Mouse (Mus musculus) Patski (cell line): ENCODE measurements around the gene Tfr2. TPM values are rescaled to one million over a fixed set of nuclear protein-coding genes. Genes with fewer than 3 reads are reported as not detected.

ENCODE experiments used
- ATAC-seq: fragments of 100-300 bp; one replicate; pipeline ENCODE4 v1.8.0; 2021
- CTCF ChIA-PET: fragments of 350-600 bp; sonication (Branson Sonifier 250); formaldehyde crosslinking; loops from one replicate; lab custom pipeline; 2022; ENCODE audit warnings: inconsistent platforms; lab: Charles Lee
- POLR2A ChIA-PET: fragments of 350-600 bp; sonication (Branson Sonifier 250); formaldehyde crosslinking; loops from one replicate; lab custom pipeline; 2022; ENCODE audit warnings: antibody characterized with exemption, inconsistent platforms; lab: Charles Lee
- DNase-seq: peaks from one replicate; pipeline ENCODE4 v3.0.0-alpha.2; 2011; ENCODE audit warnings: low read depth, low spot score
- H3K27me3 ChIP-seq: fragments of 371-371 bp; one replicate; pipeline ENCODE4 v1.5.1; 2021
- CTCF ChIP-seq: fragments of 100-300 bp; IDR thresholded peaks from one replicate; pipeline ENCODE4 v1.5.1; 2021
- in situ Hi-C: fragments of 300-500 bp; cut with MboI; formaldehyde crosslinking; loops from 3 replicates; pipeline ENCODE4 v1.11.1; 2018; ENCODE audit warnings: low pct_unique_long_range_greater_than_20kb, mixed read lengths
- polyA plus RNA-seq: library from polyadenylated mRNA; unstranded; gene quantifications from one replicate; pipeline ENCODE4 v1.2.3, GENCODE M21; 2021

Gene Tfr2
- polyA plus RNA-seq, 1 experiment from 2014 or later: not detected

DNA sequence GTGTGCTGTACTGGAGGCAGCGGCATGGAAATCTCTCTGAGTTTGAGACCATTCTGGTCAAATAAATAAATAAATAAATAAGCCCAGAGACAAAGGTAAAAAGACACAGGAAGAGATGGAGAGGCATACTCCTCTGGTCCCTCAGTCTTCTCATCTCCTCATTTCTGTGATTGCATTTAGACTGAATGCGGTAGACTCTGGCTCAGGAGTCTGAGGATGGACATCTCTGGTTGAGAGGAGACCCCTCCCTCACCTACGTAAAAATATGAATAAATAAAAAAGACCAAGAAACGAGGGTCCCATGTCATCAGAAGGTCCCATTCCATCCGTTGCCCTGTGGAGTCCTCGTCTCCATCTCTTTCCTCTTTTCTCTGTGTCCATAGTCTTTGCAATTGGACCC lies 16.6 kb upstream of the Tfr2 start:
- H3K27me3 ChIP-seq: peaks cover 60% of the 10 kb centered on the region
- no peak for DNase-seq
- no peak for TF ChIP-seq CTCF
- ChIA-PET POLR2A (no interaction called here), CTCF (no interaction called here)
- in situ Hi-C loops: loop anchor here (25.0 kb wide), 1 partner anchor 741 kb away; no protein-coding TSS in a partner anchor
- no peak for ATAC-seq

- ChIA-PET CTCF (no interaction called here), POLR2A (no interaction called here)
- DNase-seq (no peak), ATAC-seq (no peak)
- H3K27me3 ChIP-seq: peaks cover 63% of the 10 kb centered on the region
- in situ Hi-C loops: loop anchor here (25.0 kb wide), 1 partner anchor 741 kb away; no protein-coding TSS in a partner anchor
- no peak for TF ChIP-seq CTCF
These were observed 16.2 kb upstream of the Tfr2 start, which contains the start of gene Actl6b for GRCm38 (mm10) chr5:137553411-137553837. TSS of gene Actl6b (plus strand) at chr5:137553517.

DNA sequence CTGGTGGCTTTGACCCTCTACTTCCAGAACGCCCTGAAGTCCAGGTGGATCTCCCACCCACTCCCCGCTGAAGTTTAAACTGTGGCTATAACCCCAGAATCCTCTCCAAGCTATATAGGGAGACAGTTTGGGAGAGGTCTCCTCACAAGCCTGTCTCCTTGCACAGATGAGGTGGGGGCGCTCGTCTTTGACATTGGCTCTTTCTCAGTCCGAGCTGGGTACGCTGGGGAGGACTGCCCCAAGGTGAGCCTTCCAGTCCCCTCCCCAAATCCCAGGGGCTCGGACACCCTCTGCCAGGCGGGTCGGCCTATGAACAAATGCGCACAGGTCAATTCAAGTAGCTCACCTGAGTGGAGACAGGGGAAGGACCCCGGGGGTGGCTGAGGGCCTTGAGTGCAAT lies 15.7 kb upstream of the Tfr2 start:
- no peak for TF ChIP-seq CTCF
- in situ Hi-C loops: loop anchor here (25.0 kb wide), 1 partner anchor 742 kb away; no protein-coding TSS in a partner anchor
- ChIA-PET CTCF (no interaction called here), POLR2A (no interaction called here)
- ATAC-seq (no peak), DNase-seq (no peak)
- H3K27me3 ChIP-seq: peaks cover 61% of the 10 kb centered on the region

DNA sequence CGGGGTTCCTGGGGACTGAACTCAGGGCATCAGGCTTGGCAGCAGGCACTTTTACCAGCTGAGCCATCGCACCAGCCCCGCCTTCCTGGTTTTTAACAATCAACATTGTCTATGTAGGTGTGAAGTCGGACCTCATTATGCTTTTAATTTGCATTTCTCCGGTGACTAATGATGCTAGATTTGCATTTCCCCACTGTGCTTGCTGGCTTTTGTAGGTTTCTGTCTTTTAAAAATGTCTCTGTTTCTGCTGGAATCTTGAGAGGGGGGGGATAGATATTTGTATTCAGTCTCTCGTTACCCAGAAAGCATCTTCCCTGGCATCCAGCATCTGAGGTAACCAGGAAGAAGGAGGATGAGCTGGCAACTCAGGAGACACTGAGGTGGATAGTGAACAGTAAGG lies 8.1 kb upstream of the Tfr2 start:
- CTCF ChIA-PET: no interaction called here
- TF ChIP-seq CTCF: no peak
- in situ Hi-C loops: loop anchor here (10.0 to 25.0 kb wide), 2 partner anchors 417 to 749 kb away; partner anchors contain the start of gene Muc3
- ATAC-seq (no peak), DNase-seq (no peak)
- H3K27me3 ChIP-seq: peaks cover 45% of the 10 kb centered on the region
- POLR2A ChIA-PET: no interaction called here

DNA sequence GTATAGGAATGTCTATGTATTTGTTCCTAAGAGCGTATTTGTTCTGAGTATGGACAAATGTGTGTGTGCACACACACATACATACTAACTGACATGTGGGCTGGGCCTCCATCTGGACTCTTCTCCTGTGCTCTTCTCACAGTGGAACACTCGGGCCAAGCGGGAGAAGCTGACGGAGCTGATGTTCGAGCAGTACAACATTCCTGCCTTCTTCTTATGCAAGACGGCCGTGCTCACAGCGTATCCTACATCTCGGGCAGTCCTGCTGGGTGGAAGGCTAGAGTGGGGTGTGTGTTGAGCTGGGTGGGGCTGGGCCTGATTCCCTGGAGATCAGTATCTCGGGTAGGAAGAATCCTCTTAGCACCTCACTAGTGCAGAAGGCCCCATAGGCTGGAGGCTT lies 6.7 kb upstream of the Tfr2 start:
- ChIA-PET CTCF (no interaction called here), POLR2A (no interaction called here)
- in situ Hi-C loops: loop anchor here (10.0 to 25.0 kb wide), 2 partner anchors 418 to 751 kb away; partner anchors contain the start of gene Muc3
- peaks cover 42% of the 10 kb centered on the region for H3K27me3 ChIP-seq
- TF ChIP-seq CTCF: no peak
- DNase-seq (no peak), ATAC-seq (no peak)

DNA sequence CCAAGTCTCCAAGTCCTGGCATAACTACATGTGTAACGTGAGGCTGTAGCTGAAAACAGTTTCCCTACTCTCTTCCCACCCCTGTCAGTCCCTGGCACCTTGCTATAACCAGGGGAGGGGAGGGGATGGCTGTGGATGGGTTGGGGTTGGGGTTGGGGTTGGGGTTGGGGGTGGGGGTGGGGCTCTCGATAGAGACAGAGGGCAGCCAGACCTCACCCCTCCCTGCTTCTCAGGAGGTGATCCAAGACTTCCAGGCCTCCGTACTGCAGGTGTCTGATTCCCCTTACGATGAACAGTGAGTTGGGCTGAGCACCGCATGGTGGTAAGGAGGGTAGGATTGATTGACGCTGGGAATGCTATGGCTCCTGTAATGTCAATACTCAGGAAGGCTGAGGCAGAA lies 3.9 kb upstream of the Tfr2 start:
- CTCF ChIA-PET: no interaction called here
- no peak for ATAC-seq
- no peak for TF ChIP-seq CTCF
- no peak for DNase-seq
- POLR2A ChIA-PET: no interaction called here
- in situ Hi-C loops: loop anchor here (10.0 to 25.0 kb wide), 2 partner anchors 421 to 753 kb away; partner anchors contain the start of gene Muc3
- H3K27me3 ChIP-seq: peaks cover 23% of the 10 kb centered on the region

DNA sequence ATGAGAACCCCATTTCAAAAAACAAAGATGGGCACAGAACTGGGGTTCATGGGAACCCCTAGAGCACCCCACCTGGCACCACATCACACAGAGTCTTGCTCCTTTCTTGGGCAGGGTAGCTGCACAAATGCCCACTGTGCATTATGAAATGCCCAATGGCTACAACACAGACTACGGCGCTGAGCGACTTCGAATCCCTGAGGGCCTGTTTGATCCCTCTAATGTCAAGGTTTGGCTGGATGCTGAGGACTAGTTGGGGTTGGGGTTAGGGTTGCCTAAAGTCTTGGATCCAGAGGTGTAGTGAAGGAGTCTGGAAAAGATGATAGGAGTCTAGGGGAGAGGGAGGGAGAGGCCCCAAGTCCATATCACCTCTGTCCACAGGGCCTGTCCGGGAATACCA lies 3.2 kb upstream of the Tfr2 start:
- H3K27me3 ChIP-seq: peaks cover 16% of the 10 kb centered on the region
- POLR2A ChIA-PET: interaction anchor here (0.6 kb wide), 1 partner anchor 10 kb away, joined by 3 read pairs; no protein-coding TSS in a partner anchor
- CTCF ChIA-PET: no interaction called here
- in situ Hi-C loops: loop anchor here (10.0 to 25.0 kb wide), 2 partner anchors 422 to 754 kb away; partner anchors contain the start of gene Muc3
- no peak for TF ChIP-seq CTCF
- DNase-seq (no peak), ATAC-seq (no peak)

DNA sequence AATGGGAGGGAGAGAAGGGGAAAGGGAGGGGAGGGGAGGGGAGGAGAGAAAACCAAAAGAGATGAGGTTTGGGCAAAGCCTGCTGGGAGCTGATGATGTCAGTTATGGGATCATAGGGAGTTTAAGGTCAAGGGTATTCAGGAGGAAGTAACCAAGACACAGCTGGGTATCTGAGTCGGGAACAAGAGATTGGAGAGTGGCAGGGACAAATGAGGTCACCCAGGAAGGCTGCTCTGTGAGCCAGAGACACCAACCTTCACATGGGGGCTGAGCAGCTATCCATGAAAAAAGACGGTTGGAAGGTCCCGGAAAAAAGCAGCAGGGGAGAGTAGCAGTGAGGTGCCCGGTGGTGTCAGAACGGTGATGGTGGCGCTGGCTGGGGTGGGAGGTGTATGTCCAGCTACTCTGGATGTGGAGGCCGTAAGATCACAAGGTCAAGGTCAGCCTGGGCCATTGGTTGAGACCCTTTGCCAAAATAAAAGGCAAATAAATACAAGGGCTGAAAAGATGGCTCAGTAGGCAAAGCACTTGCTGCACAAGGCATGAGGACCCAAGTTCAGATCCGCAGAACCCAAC lies 1.3 kb upstream of the Tfr2 start:
- H3K27me3 ChIP-seq: peaks cover 7% of the 10 kb centered on the region
- ATAC-seq (no peak), DNase-seq (no peak)
- ChIA-PET POLR2A (interaction anchor here (0.6 kb wide), 1 partner anchor 25 kb away, joined by 4 read pairs; no protein-coding TSS in a partner anchor), CTCF (no interaction called here)
- in situ Hi-C loops: loop anchor here (10.0 to 25.0 kb wide), 2 partner anchors 424 to 756 kb away; partner anchors contain the start of gene Muc3
- TF ChIP-seq CTCF: no peak

- ATAC-seq: no peak
- ChIA-PET POLR2A (interaction anchor here (0.6 kb wide), 1 partner anchor 26 kb away, joined by 4 read pairs; no protein-coding TSS in a partner anchor), CTCF (interaction anchor here (0.5 kb wide), 1 partner anchor 199 kb away, joined by 3 read pairs; no protein-coding TSS in a partner anchor)
- H3K27me3 ChIP-seq: peaks cover 11% of the 10 kb centered on the region
- TF ChIP-seq CTCF: no peak
- no peak for DNase-seq
- in situ Hi-C loops: loop anchor here (10.0 to 25.0 kb wide), 2 partner anchors 424 to 757 kb away; partner anchors contain the start of gene Muc3
These were observed 609 bp upstream of the Tfr2 start for GRCm38 (mm10) chr5:137569031-137569430.

GRCm38 (mm10) chr5:137570181-137570580 lies 541 bp downstream of the Tfr2 start:
- peaks cover 18% of the 10 kb centered on the region for H3K27me3 ChIP-seq
- ATAC-seq (no peak), DNase-seq (no peak)
- in situ Hi-C loops: loop anchor here (25.0 kb wide), 1 partner anchor 758 kb away; no protein-coding TSS in a partner anchor
- ChIA-PET CTCF (no interaction called here), POLR2A (no interaction called here)
- TF ChIP-seq CTCF: no peak
